Mouse (Mus musculus): Measurements from ENCODE around the gene Myo1h.

GRCm38 (mm10) chr5:114365043-114365752, 76.2 kb downstream of the Myo1h start:
- TF ChIP-seq MYOD1 (IDR thresholded peaks at IDR 0.05; ENCODE audit: control insufficient read depth in 1 of 3, insufficient read length in 2 of 3, low read depth in 2 of 3) (no peak), POLR2A (IDR thresholded peaks at IDR 0.05; ENCODE audit: insufficient read length, low read depth) (no peak), MAX (IDR thresholded peaks at IDR 0.05; ENCODE audit: low read depth) (no peak), POLR2AphosphoS2 (IDR thresholded peaks at IDR 0.05; ENCODE audit: insufficient read length, low read depth) (no peak), USF1 (IDR thresholded peaks at IDR 0.05; ENCODE audit: low read depth) (no peak), CEBPB (IDR thresholded peaks at IDR 0.05; ENCODE audit: insufficient read depth, poor library complexity, severe bottlenecking) (no peak)

All from myocyte (in vitro differentiated cells).